Mouse (Mus musculus) R1 (cell line): ENCODE results near the gene Paqr8.

Experiments used
- DNase-seq: peaks from one replicate; pipeline ENCODE4 v3.0.0-alpha.2; 2018; ENCODE audit warnings: low read depth, low spot score

Paqr8 gene

GRCm38 (mm10) chr1:20890404-20890921 is at the start of gene Paqr8:
Gene Paqr8, plus strand, starts transcription at chr1:20890606.
- peak; percentile 85 for DNase-seq

GRCm38 (mm10) chr1:20856924-20857902 is 33.2 kb upstream of the Paqr8 start:
- no peak for DNase-seq

GRCm38 (mm10) chr1:20860775-20861174 is 29.6 kb upstream of the Paqr8 start:
- DNase-seq: no peak

GRCm38 (mm10) chr1:20861865-20862264 is 28.5 kb upstream of the Paqr8 start:
- no peak for DNase-seq

- DNase-seq: no peak
These were observed 26.8 kb upstream of the Paqr8 start for GRCm38 (mm10) chr1:20863452-20864172.

- peak; percentile 98 for DNase-seq
These were observed 23.0 kb upstream of the Paqr8 start for GRCm38 (mm10) chr1:20867241-20867902.

- DNase-seq: peak; percentile 29
These were observed 22.4 kb upstream of the Paqr8 start for GRCm38 (mm10) chr1:20868036-20868435.

GRCm38 (mm10) chr1:20870887-20871286 is 19.5 kb upstream of the Paqr8 start:
- no peak for DNase-seq

- DNase-seq: no peak
These were observed 17.9 kb upstream of the Paqr8 start for GRCm38 (mm10) chr1:20872496-20872895.

- no peak for DNase-seq
These were observed 16.3 kb upstream of the Paqr8 start for GRCm38 (mm10) chr1:20874061-20874460.

- no peak for DNase-seq
These were observed 13.1 kb upstream of the Paqr8 start for GRCm38 (mm10) chr1:20877355-20877754.

- DNase-seq: no peak
These were observed 11.0 kb upstream of the Paqr8 start for GRCm38 (mm10) chr1:20879361-20879760.

GRCm38 (mm10) chr1:20883079-20883478 is 7.3 kb upstream of the Paqr8 start:
- DNase-seq: no peak

- DNase-seq: no peak
These were observed 566 bp upstream of the Paqr8 start for GRCm38 (mm10) chr1:20889677-20890403.

GRCm38 (mm10) chr1:20890941-20891399 is 564 bp downstream of the Paqr8 start:
- no peak for DNase-seq

- no peak for DNase-seq
These were observed 2.7 kb downstream of the Paqr8 start for GRCm38 (mm10) chr1:20893059-20893458.

- DNase-seq: no peak
These were observed 8.0 kb downstream of the Paqr8 start for GRCm38 (mm10) chr1:20898391-20898790.

GRCm38 (mm10) chr1:20900336-20900735 is 9.9 kb downstream of the Paqr8 start:
- no peak for DNase-seq

GRCm38 (mm10) chr1:20905501-20906127 is 15.2 kb downstream of the Paqr8 start:
- peak; percentile 76 for DNase-seq

GRCm38 (mm10) chr1:20906128-20906515 is 15.7 kb downstream of the Paqr8 start:
- DNase-seq: no peak
